Mouse (Mus musculus) liver, embryonic 16.5 days (tissue): Measurements from ENCODE around the gene Ceacam10. TPM values are rescaled to one million over a fixed set of nuclear protein-coding genes. Genes with fewer than 3 reads are reported as not detected.

Experiments
- ATAC-seq: fragments of 200-750 bp; cut with Nextera tagmentation; 2 replicates; pipeline ENCODE4 v1.8.0; 2017; ENCODE audit warnings: low read depth, mild to moderate bottlenecking, moderate number of reproducible peaks, moderate library complexity
- H3K27ac ChIP-seq: fragments of 300-500 bp; sonication (generic); 2 replicates; pipeline ENCODE4 v1.5.1; 2014; ENCODE audit warnings: mild to moderate bottlenecking, low read length
- H3K27me3 ChIP-seq: fragments of 300-500 bp; sonication (generic); 2 replicates; pipeline ENCODE4 v1.6.1; 2014; ENCODE audit warnings: low read depth, low read length, mixed read lengths; ENCODE audit not compliant: control insufficient read depth, insufficient read depth
- H3K36me3 ChIP-seq: fragments of 300-500 bp; sonication (generic); 2 replicates; pipeline ENCODE4 v1.6.1; 2014; ENCODE audit warnings: mild to moderate bottlenecking; ENCODE audit not compliant: control insufficient read depth, insufficient read depth
- H3K4me1 ChIP-seq: fragments of 300-500 bp; sonication (generic); 2 replicates; pipeline ENCODE4 v1.6.1; 2014; ENCODE audit warnings: low read depth, low read length, mixed read lengths; ENCODE audit not compliant: control insufficient read depth
- H3K4me2 ChIP-seq: fragments of 300-500 bp; sonication (generic); 2 replicates; pipeline ENCODE4 v1.6.1; 2014; ENCODE audit warnings: low read depth, low read length, mixed read lengths
- H3K4me3 ChIP-seq: fragments of 300-500 bp; sonication (generic); 2 replicates; pipeline ENCODE4 v1.5.1; 2014; ENCODE audit warnings: low read depth, mild to moderate bottlenecking, low read length
- H3K9ac ChIP-seq: fragments of 300-500 bp; sonication (generic); 2 replicates; pipeline ENCODE4 v1.6.1; 2014; ENCODE audit warnings: low read depth, low read length
- H3K9me3 ChIP-seq: fragments of 300-500 bp; sonication (generic); replicated peaks from 2 replicates; pipeline ENCODE4 v1.6.1; 2016; ENCODE audit warnings: low read length; ENCODE audit not compliant: control insufficient read depth
- whole genome bisulfite sequencing: fragments of 180-500 bp; shearing (Covaris S2); extraction: QIAGEN DNeasy Blood & Tissue Kit; methylation state at CpG from one replicate; pipeline ENCODE4 v1.1.7; 2014; ENCODE audit not compliant: insufficient replicate concordance; 5-methylcytosine and 5-hydroxymethylcytosine counted together
- polyA plus RNA-seq: library from polyadenylated mRNA; unstranded; fragments of >200 nt; fragmentation: Nextera tagmentation; extraction: Ambion mirVana; gene quantifications from 2 replicates; pipeline ENCODE4 v1.2.1, GENCODE M21; 2015

The Ceacam10 gene
- polyA plus RNA-seq, 1 experiment from 2014 or later, result 3.1 TPM

GRCm38 (mm10) chr7:24827181-24827580 lies 50.2 kb downstream of the Ceacam10 start:
- ATAC-seq, result no peak
- H3K9ac ChIP-seq, result no peak overlapping the region
- H3K4me2 ChIP-seq, result no peak overlapping the region
- no peaks in the 10 kb centered on the region for H3K4me1 ChIP-seq
- H3K27me3 ChIP-seq, result no peaks in the 10 kb centered on the region
- no peaks in the 10 kb centered on the region for H3K36me3 ChIP-seq
- no peak overlapping the region for H3K4me3 ChIP-seq
- H3K27ac ChIP-seq, result no peak overlapping the region
- no peaks in the 10 kb centered on the region for H3K9me3 ChIP-seq
- whole genome bisulfite sequencing, result 82% methylated on average over 4 of the region's 4 CpGs

Other genes starting within 250 kb of the Ceacam10 start
- 1.1 and 1.3 TPM in 2 replicates for gene Irgq, start 246.5 kb upstream of the Ceacam10 start, polyA plus RNA-seq
- gene Pinlyp, start 231.1 kb upstream of the Ceacam10 start, polyA plus RNA-seq, result not detected in 2 replicates
- 35.4 and 40.8 TPM in 2 replicates for gene Xrcc1, start 230.9 kb upstream of the Ceacam10 start, polyA plus RNA-seq
- gene Ethe1, start 189.7 kb upstream of the Ceacam10 start, polyA plus RNA-seq, result 26.4 and 26.5 TPM in 2 replicates
- 0.25 and 0.30 TPM in 2 replicates for gene Zfp575, start 189.6 kb upstream of the Ceacam10 start, polyA plus RNA-seq
- gene Phldb3, start 166.4 kb upstream of the Ceacam10 start, polyA plus RNA-seq, result 0.08 and 0.18 TPM in 2 replicates
- 0.05 TPM in 1 of 2 replicates, not detected in the other for gene Lypd3, start 140.7 kb upstream of the Ceacam10 start, polyA plus RNA-seq
- gene Tex101, start 100.5 kb upstream of the Ceacam10 start, polyA plus RNA-seq, result not detected in 2 replicates
- not detected in 2 replicates for gene BC049730, start 68.0 kb upstream of the Ceacam10 start, polyA plus RNA-seq
- not detected in 2 replicates for gene Gm4763, start 50.3 kb upstream of the Ceacam10 start, polyA plus RNA-seq
- gene Cd177, start 16.9 kb upstream of the Ceacam10 start, polyA plus RNA-seq, result 13.6 and 18.1 TPM in 2 replicates
- 1.2 and 1.4 TPM in 2 replicates for gene Gm9844, start 85.0 kb downstream of the Ceacam10 start, polyA plus RNA-seq
- gene Lypd4, start 92.7 kb downstream of the Ceacam10 start, polyA plus RNA-seq, result not detected in 2 replicates
- gene Dmrtc2, start 92.9 kb downstream of the Ceacam10 start, polyA plus RNA-seq, result not detected in 2 replicates
- gene Rps19, start 107.2 kb downstream of the Ceacam10 start, polyA plus RNA-seq, result 1,002 and 1,147 TPM in 2 replicates
- gene Cd79a, start 120.2 kb downstream of the Ceacam10 start, polyA plus RNA-seq, result 10.5 and 13.9 TPM in 2 replicates
- gene Arhgef1, start 125.7 kb downstream of the Ceacam10 start, polyA plus RNA-seq, result 35.1 and 38.0 TPM in 2 replicates
- not detected in 2 replicates for gene Gm4881, start 167.3 kb downstream of the Ceacam10 start, polyA plus RNA-seq
- 56.4 and 58.7 TPM in 2 replicates for gene Rabac1, start 195.5 kb downstream of the Ceacam10 start, polyA plus RNA-seq
- 0.95 and 1.1 TPM in 2 replicates for gene Atp1a3, start 228.8 kb downstream of the Ceacam10 start, polyA plus RNA-seq